Mouse (Mus musculus): ENCODE measurements around the gene Pard6a. TPM values are rescaled to one million over a fixed set of nuclear protein-coding genes. Genes with fewer than 3 reads are reported as not detected.

Gene Pard6a
- total RNA-seq, 2 experiments from 2014 or later: 5.9 to 6.2 TPM

Other genes with a start within 250 kb of the Pard6a start
- gene Tppp3, start 229.6 kb upstream of the Pard6a start, total RNA-seq (2021): 10 to 100 TPM; 44.4 to 46.1 TPM
- 10 to 100 TPM; 14.6 to 15.9 TPM for gene Zdhhc1, start 204.2 kb upstream of the Pard6a start, total RNA-seq (2021)
- gene Hsd11b2, start 182.4 kb upstream of the Pard6a start, total RNA-seq (2021): under 1 TPM; 0.43 to 0.52 TPM
- gene Atp6v0d1, start 135.1 kb upstream of the Pard6a start, total RNA-seq (2021): 10 to 100 TPM; 58.2 to 59.5 TPM
- gene Ripor1, start 95.9 kb upstream of the Pard6a start, total RNA-seq (2021): 10 to 100 TPM; 51.1 to 51.5 TPM
- 10 to 100 TPM; 59.1 to 63.2 TPM for gene Ctcf, start 64.6 kb upstream of the Pard6a start, total RNA-seq (2021)
- gene Agrp, start 63.8 kb upstream of the Pard6a start, total RNA-seq (2021): not detected
- gene Carmil2, start 14.9 kb upstream of the Pard6a start, total RNA-seq (2021): under 1 TPM; 0.41 TPM
- 10 to 100 TPM; 23.0 to 25.6 TPM for gene Acd, start within 50 bp of the Pard6a start, total RNA-seq (2021)
- gene 4933405L10Rik, start 6.5 kb downstream of the Pard6a start, total RNA-seq (2021): not detected
- 1 to 10 TPM; 5.4 to 6.8 TPM for gene Enkd1, start 7.1 kb downstream of the Pard6a start, total RNA-seq (2021)
- gene Gfod2, start 57.5 kb downstream of the Pard6a start, total RNA-seq (2021): 1 to 10 TPM; 4.6 to 4.9 TPM
- gene Ranbp10, start 126.2 kb downstream of the Pard6a start, total RNA-seq (2021): 10 to 100 TPM; 22.3 to 23.1 TPM
- not detected for gene Tsnaxip1, start 126.6 kb downstream of the Pard6a start, total RNA-seq (2021)
- gene Cenpt, start 152.1 kb downstream of the Pard6a start, total RNA-seq (2021): 10 to 100 TPM; 16.8 to 18.4 TPM
- 10 to 100 TPM; 26.4 to 29.3 TPM for gene Thap11, start 154.0 kb downstream of the Pard6a start, total RNA-seq (2021)
- gene Nutf2, start 159.4 kb downstream of the Pard6a start, total RNA-seq (2021): 10 to 100 TPM; 44.7 to 45.7 TPM
- 10 to 100 TPM; 34.0 to 34.8 TPM for gene Edc4, start 179.7 kb downstream of the Pard6a start, total RNA-seq (2021)
- gene Nrn1l, start 192.4 kb downstream of the Pard6a start, total RNA-seq (2021): not detected
- gene Pskh1, start 199.3 kb downstream of the Pard6a start, total RNA-seq (2021): 10 to 100 TPM; 21.7 to 24.3 TPM
- gene Ctrl, start 232.7 kb downstream of the Pard6a start, total RNA-seq (2021): under 1 TPM in 1 of 2 experiments, not detected in 1; 0.32 TPM
- gene Psmb10, start 237.3 kb downstream of the Pard6a start, total RNA-seq (2021): 10 to 100 TPM; 85.4 to 94.0 TPM
- 1 to 10 TPM; 1.4 to 1.7 TPM for gene Lcat, start 242.2 kb downstream of the Pard6a start, total RNA-seq (2021)

Data from heart, postnatal 4 days (tissue).